Mouse (Mus musculus): ENCODE results near the gene Bcas2.

DNA sequence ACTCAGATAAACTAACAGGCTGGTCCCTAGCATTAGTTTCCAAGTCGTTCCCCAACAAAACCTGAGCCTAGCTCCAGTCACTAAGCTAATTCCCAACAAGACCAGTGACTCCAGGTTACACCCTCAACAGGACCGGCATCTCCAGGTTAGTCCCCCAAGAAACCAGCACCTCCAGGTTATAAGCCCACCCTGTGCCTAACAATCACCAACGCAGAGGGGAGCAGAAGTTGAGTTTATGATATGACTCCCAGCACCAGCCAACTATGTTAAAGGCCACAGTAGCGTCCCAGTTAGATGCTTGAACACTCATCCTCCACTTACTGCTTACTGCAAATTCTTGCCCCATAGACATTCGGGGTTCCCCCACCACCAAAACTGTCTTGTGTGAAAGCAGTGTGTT, 27.9 kb downstream of the Bcas2 start:
- TF ChIP-seq CTCF (IDR thresholded peaks at IDR 0.05; ENCODE audit: insufficient read depth, low read length), result no peak
- TF ChIP-seq POLR2A (IDR thresholded peaks at IDR 0.05; ENCODE audit: borderline replicate concordance, extremely low read depth, low read depth, low read length), result no peak

All from lung, adult 2 months (tissue).